Mouse (Mus musculus): ENCODE results near the gene 1700056E22Rik. TPM values are rescaled to one million over a fixed set of nuclear protein-coding genes. Genes with fewer than 3 reads are reported as not detected.

1700056E22Rik gene
- polyA plus RNA-seq, 1 experiment from 2014 or later, result 1.5 TPM

DNA sequence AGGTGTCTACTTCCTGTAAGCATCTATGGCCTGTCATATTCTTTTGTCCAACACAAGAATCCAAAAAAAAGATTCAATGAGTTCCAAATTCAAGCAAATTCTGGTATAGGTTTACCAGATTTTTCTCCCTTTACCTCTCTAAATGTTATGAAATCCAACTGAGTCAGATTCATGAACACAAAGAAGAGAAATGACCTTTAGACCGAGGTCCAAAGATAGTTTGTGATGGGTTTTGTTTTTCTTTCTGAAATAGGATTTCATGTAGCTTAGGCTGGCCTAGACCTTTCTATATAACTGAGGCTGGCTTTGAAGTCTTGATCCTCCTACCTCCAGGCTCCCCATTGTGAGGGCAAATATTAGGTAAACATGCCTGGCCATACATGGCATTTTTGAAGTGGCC lies 27.8 kb upstream of the 1700056E22Rik start:
- Histone ChIP-seq H3K9me3 (no peaks in the 10 kb centered on the region), H3K27ac (peak overlapping the region; percentile 77; the same call in 1 of the 2 replicates)
- no peak for ATAC-seq (ENCODE audit: insufficient read depth, low FRiP score, low read depth)

DNA sequence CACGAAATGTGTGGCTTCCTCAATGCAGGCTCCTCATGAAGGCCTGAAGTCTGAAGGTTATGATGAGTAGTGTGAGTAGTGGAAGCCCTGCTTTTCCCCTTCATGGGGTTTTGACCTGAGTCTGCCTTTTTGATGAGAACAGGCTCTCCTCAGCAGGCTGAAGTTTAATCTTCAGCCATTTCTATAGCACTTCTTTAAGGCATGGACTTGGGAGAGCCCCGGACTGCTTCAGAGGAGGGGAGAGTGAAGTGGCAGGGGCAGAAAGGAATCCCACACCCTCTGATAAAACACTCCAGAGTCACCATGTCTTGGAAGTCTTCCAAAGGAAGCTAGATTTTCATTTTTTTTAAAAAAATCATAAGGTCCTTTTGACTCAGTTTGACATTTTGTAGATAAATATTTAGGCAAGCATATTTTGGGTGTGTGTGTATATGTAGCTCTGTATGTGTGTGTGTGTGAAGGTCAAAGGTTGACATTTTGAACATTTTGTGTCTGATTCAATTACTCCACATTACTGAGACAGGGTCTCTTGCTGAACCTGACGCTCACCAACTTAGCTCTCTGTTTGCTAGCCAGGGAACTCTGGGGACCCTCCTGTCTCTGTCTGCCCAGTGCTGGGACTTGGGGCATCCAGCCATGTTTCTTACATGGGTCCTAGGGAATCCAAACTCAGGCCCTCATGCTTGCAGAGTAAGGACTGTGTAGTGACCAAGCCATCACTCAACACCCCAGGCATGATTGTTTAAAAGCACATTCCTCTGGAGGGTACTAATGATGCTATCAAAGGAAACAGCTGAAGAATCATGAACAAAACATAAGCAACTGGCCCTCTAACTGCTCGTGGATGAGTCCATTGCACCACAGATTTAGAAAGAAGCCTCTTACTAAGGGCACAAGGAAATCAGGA lies 27.0 kb upstream of the 1700056E22Rik start:
- ATAC-seq (ENCODE audit: insufficient read depth, low FRiP score, low read depth), result peak; percentile 38; the same call in 1 of the 2 replicates
- H3K4me3 ChIP-seq (replicated peaks), result no peak overlapping the region
- H3K9ac ChIP-seq, result no peak overlapping the region
- no peaks in the 10 kb centered on the region for H3K36me3 ChIP-seq
- no peak overlapping the region for H3K4me2 ChIP-seq
- no peaks in the 10 kb centered on the region for H3K27me3 ChIP-seq (replicated peaks)
- H3K27ac ChIP-seq, result peak overlapping the region; percentile 77
- peaks cover 21% of the 10 kb centered on the region for H3K4me1 ChIP-seq
- H3K9me3 ChIP-seq, result no peaks in the 10 kb centered on the region
- 46% methylated on average over 4 of the region's 4 CpGs for WGBS

More for the DNA sequence above, 27.8 kb upstream of the 1700056E22Rik start:
- Histone ChIP-seq H3K4me1 (peaks cover 21% of the 10 kb centered on the region), H3K4me3 (replicated peaks) (no peak overlapping the region), H3K27me3 (replicated peaks) (no peaks in the 10 kb centered on the region), H3K4me2 (no peak overlapping the region), H3K36me3 (no peaks in the 10 kb centered on the region), H3K9ac (no peak overlapping the region)
- WGBS, result 65% methylated on average over 1 of the region's 1 CpGs

DNA sequence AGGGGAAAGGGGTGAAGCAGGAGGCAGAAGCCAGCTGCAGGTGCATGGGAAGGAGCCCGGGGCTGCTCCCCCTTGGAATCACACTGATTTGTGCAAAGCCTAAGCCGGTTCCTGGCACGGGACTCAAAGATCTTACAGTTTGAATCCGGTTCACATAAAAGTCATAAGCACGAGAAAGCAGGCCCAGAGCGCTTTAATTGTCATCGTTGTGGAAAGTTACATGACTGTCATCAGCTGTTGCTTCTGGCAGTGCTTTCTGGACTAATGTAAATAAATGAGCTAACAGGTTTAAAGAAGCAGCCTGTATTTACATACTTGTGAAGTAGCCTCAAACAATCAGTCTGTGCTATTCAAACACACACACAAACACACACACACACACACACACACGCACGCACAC lies 26.3 kb upstream of the 1700056E22Rik start:
- no peak overlapping the region for H3K9ac ChIP-seq
- peak; percentile 74 for ATAC-seq (ENCODE audit: insufficient read depth, low FRiP score, low read depth)
- no peak overlapping the region for H3K4me3 ChIP-seq (replicated peaks)
- H3K4me1 ChIP-seq, result peaks cover 21% of the 10 kb centered on the region
- H3K36me3 ChIP-seq, result no peaks in the 10 kb centered on the region
- peak overlapping the region; percentile 77 for H3K27ac ChIP-seq
- H3K9me3 ChIP-seq, result no peaks in the 10 kb centered on the region
- 32% methylated on average over 9 of the region's 9 CpGs for WGBS
- no peaks in the 10 kb centered on the region for H3K27me3 ChIP-seq (replicated peaks)
- H3K4me2 ChIP-seq, result no peak overlapping the region

DNA sequence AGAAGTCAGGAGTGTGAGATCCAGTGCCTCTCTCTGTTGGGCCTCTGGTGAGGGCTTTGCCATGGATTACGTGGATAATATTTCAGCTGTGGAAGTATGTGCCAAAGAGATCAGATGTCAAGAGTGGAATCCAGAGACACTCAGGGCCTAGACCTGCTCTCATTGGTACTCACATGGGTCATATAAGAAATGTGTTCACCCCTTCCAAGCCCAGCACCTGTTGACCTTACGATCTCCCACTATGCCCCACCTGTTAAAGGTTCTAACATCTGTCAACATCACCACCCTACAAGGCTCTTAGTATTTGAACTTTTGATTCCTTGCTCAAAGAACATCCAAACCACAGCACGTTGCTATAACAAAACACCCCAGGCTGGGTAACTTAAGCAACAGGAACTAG lies 25.7 kb upstream of the 1700056E22Rik start:
- H3K27ac ChIP-seq, result peak overlapping the region; percentile 77

DNA sequence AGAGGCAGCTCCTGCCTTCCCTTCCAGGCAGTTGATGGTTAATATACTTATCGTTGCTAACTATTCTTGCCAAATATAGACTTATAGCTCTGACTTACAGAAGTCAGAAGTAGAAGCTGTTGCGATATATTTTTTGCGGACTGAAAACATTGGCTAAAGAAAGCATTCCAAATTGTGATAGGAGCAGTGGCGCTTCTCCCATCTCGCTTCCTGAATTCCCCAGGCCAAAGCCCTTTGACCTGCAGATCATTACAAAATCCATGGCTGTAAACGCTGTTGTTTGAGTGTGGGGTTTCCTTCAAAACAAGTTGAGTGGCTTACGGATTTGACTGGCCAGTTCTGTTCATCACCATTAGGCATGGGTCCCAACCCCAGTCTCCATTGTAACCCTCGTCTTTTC lies 24.1 kb upstream of the 1700056E22Rik start:
- 58% methylated on average over 8 of the region's 8 CpGs for WGBS
- H3K4me3 ChIP-seq (replicated peaks), result no peak overlapping the region
- H3K4me1 ChIP-seq, result peaks cover 21% of the 10 kb centered on the region
- ATAC-seq (ENCODE audit: insufficient read depth, low FRiP score, low read depth), result no peak
- H3K27ac ChIP-seq, result no peak overlapping the region
- no peak overlapping the region for H3K9ac ChIP-seq
- no peak overlapping the region for H3K4me2 ChIP-seq
- H3K36me3 ChIP-seq, result no peaks in the 10 kb centered on the region
- H3K27me3 ChIP-seq (replicated peaks), result no peaks in the 10 kb centered on the region
- no peaks in the 10 kb centered on the region for H3K9me3 ChIP-seq

More for the DNA sequence above, 25.7 kb upstream of the 1700056E22Rik start:
- Histone ChIP-seq H3K36me3 (no peaks in the 10 kb centered on the region), H3K4me2 (no peak overlapping the region), H3K9me3 (no peaks in the 10 kb centered on the region), H3K4me1 (peaks cover 21% of the 10 kb centered on the region), H3K27me3 (replicated peaks) (no peaks in the 10 kb centered on the region), H3K9ac (no peak overlapping the region), H3K4me3 (replicated peaks) (no peak overlapping the region)
- 76% methylated on average over 3 of the region's 3 CpGs for WGBS
- ATAC-seq (ENCODE audit: insufficient read depth, low FRiP score, low read depth), result no peak

DNA sequence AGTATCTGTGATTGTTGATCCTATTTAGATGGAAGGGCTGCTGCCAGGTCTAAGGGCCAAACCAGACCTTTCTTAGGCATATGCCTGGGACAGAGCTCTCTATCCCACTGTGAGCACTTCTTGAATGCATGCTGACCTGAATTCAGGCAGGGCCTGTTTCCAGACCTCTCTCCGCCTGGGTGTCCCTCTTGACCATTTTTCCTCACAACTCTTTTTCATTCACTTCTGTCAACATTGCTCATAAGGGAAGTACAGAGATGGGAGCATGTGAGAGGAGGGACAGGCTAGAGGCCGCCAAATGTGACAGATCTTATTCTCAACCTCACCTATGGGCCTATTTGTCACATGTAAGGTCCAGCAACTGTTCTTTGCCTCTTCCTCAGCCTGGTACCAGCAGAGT lies 20.1 kb upstream of the 1700056E22Rik start:
- ATAC-seq (ENCODE audit: insufficient read depth, low FRiP score, low read depth), result no peak
- peaks cover 14% of the 10 kb centered on the region for H3K4me1 ChIP-seq
- H3K4me2 ChIP-seq, result no peak overlapping the region
- H3K36me3 ChIP-seq, result no peaks in the 10 kb centered on the region
- H3K9me3 ChIP-seq, result no peaks in the 10 kb centered on the region
- no peak overlapping the region for H3K27ac ChIP-seq
- WGBS, result 88% methylated on average over 2 of the region's 2 CpGs
- H3K4me3 ChIP-seq (replicated peaks), result no peak overlapping the region
- H3K9ac ChIP-seq, result no peak overlapping the region
- H3K27me3 ChIP-seq (replicated peaks), result no peaks in the 10 kb centered on the region

DNA sequence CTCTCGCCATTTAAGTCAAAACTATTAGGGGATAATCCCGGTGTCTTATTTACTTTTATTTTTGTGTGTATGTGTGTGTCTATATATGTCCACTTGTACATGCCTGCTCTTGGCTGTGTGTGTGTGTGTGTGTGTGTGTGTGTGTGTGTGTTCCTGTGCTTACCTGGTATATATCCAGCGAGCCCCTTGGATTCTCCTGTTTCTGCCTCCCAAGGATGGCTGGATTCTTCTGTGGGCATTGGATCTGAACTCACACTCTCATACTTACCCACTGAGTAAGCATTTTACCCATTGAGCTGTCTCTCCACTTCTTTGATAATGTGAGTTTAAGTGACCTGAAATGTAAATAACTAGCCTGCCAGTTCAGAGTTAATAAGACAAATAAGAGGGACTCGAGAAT lies 19.6 kb upstream of the 1700056E22Rik start:
- Histone ChIP-seq H3K27ac (no peak overlapping the region), H3K4me2 (no peak overlapping the region), H3K27me3 (replicated peaks) (no peaks in the 10 kb centered on the region), H3K9me3 (no peaks in the 10 kb centered on the region), H3K9ac (no peak overlapping the region), H3K4me1 (peaks cover 17% of the 10 kb centered on the region), H3K4me3 (replicated peaks) (no peak overlapping the region), H3K36me3 (no peaks in the 10 kb centered on the region)
- no peak for ATAC-seq (ENCODE audit: insufficient read depth, low FRiP score, low read depth)
- 78% methylated on average over 4 of the region's 4 CpGs for WGBS

DNA sequence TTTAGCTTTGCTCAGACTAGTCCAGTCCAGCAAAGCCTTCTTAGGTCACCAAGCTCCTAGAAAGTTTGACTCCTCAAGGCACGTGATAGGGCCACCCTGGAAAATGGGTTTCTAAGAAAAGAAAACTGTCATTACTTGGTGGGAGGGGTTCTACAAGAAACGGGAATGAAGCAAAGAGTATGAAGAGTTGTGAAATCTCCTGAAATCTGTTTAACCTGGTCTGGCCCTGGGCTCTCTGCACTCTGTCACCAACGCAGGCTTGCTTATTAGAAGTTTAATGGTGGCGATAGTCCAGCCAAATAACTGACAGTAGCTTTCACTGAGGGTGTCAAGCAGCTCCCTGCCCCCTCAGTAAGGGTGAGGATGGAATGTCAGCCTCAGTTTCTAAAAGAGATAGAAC lies 19.0 kb upstream of the 1700056E22Rik start:
- WGBS, result 68% methylated on average over 4 of the region's 4 CpGs
- no peak for ATAC-seq (ENCODE audit: insufficient read depth, low FRiP score, low read depth)
- H3K4me3 ChIP-seq (replicated peaks), result no peak overlapping the region

DNA sequence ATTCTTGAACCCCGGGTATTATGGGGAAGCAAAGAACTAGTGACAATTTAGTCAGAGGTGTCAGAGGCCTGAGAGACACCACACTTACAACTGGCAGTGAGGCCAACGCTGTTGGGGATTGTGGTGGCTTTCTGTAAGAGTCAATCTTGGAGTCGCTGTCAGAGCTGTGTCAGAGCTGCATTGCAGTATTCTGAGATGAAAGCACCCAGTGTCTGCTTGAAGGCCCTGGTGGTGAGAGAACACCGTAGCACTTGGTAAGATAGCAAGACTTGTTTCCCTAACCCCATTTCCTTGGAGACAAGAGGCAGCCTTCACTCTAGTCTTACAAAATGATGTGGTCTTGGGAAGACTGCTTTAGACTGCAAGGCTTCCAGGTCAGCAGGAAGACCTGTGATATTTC lies 18.2 kb upstream of the 1700056E22Rik start:
- H3K4me1 ChIP-seq, result peaks cover 12% of the 10 kb centered on the region
- no peak overlapping the region for H3K9ac ChIP-seq
- H3K4me3 ChIP-seq (replicated peaks), result no peak overlapping the region
- H3K36me3 ChIP-seq, result no peaks in the 10 kb centered on the region
- no peak for ATAC-seq (ENCODE audit: insufficient read depth, low FRiP score, low read depth)
- H3K9me3 ChIP-seq, result no peaks in the 10 kb centered on the region
- 60% methylated on average over 4 of the region's 4 CpGs for WGBS
- H3K27me3 ChIP-seq (replicated peaks), result no peaks in the 10 kb centered on the region
- H3K27ac ChIP-seq, result no peak overlapping the region
- no peak overlapping the region for H3K4me2 ChIP-seq

More for the DNA sequence above, 19.0 kb upstream of the 1700056E22Rik start:
- no peaks in the 10 kb centered on the region for H3K9me3 ChIP-seq
- no peak overlapping the region for H3K4me2 ChIP-seq
- H3K27ac ChIP-seq, result no peak overlapping the region
- H3K36me3 ChIP-seq, result no peaks in the 10 kb centered on the region
- H3K9ac ChIP-seq, result no peak overlapping the region
- H3K27me3 ChIP-seq (replicated peaks), result no peaks in the 10 kb centered on the region
- peaks cover 17% of the 10 kb centered on the region for H3K4me1 ChIP-seq

DNA sequence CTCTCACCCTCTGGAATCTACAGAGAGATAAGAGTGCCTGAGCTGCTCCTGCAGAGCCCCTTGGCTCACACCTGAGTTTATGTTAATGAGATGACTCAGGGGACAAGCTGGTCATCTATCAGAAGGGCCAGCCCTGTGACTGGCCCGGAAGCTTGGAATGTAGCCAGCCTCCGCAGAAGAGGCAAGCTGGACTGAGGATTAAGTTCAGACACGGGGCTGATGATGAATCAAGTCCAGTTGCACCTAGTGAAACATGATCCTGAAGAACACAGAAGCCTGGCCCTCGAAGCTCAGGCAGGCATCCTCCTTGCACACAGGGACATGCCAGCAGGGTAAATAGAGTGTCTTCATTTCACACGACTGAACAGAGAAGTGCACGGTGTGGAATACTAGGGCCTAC lies 17.7 kb upstream of the 1700056E22Rik start:
- Histone ChIP-seq H3K4me2 (no peak overlapping the region), H3K4me3 (replicated peaks) (no peak overlapping the region), H3K36me3 (no peaks in the 10 kb centered on the region), H3K4me1 (peaks cover 12% of the 10 kb centered on the region), H3K27ac (no peak overlapping the region), H3K9ac (no peak overlapping the region), H3K27me3 (replicated peaks) (no peaks in the 10 kb centered on the region), H3K9me3 (no peaks in the 10 kb centered on the region)
- peak; percentile 60; the same call in 1 of the 2 replicates for ATAC-seq (ENCODE audit: insufficient read depth, low FRiP score, low read depth)
- WGBS, result 20% methylated on average over 6 of the region's 6 CpGs

DNA sequence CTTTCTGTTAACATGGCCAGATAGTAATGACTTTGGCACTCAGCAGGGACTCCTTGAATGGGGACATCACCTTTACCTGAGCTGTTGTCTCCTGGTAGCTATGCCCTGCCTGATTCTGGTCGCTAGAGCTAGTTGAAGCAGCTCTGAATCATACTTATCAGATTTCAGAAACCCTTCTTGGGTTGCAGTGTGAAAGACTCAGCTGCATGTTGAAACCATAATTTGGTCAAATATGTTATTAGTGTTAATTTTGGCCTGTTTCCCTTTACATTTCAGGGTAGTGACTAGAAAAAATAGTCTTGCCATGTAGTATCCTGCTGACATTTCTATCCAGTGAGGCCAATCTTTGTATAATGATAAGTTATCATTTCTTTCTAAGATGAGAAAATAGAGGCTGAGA lies 17.2 kb upstream of the 1700056E22Rik start:
- Histone ChIP-seq H3K27me3 (replicated peaks) (no peaks in the 10 kb centered on the region), H3K36me3 (no peaks in the 10 kb centered on the region), H3K4me2 (no peak overlapping the region), H3K9ac (no peak overlapping the region), H3K4me1 (peaks cover 13% of the 10 kb centered on the region), H3K27ac (no peak overlapping the region), H3K4me3 (replicated peaks) (no peak overlapping the region), H3K9me3 (no peaks in the 10 kb centered on the region)
- 40% methylated on average over 1 of the region's 1 CpGs for WGBS
- ATAC-seq (ENCODE audit: insufficient read depth, low FRiP score, low read depth), result no peak

DNA sequence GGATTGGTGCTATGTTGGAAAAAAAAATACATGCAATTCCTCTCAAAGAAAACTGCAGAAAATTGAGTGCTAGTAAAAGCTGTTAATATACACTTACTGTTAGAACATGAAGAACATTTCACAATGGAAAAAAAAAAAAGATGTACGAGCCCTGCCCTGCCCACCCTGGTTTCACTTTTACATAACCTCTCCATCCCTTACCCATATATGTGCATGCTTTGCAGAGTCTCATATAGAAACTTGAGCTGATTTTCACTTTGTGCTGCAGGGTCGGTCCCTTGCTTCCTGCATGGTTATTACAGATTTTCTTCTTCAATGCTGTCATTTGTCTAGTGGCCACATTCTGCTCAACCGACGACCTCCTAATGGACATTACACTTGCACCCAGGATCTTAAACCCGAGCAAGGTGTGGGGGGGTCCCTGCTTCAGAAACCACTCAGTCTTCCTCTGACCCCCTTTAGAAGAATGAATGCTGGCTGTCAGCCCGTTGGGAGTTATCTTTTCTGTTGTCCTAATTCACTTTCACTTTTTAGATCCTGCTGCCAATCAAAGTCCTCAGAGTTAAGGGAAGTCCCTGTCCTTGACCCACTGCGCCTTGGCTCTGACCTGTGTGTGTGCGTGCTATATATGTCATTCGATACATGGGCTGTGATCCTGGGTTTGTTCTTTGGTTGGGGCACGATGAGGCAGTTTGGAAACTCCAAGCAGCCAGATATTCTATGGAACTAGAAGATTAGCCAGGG lies 14.7 kb upstream of the 1700056E22Rik start:
- no peak overlapping the region for H3K4me3 ChIP-seq (replicated peaks)
- WGBS, result 50% methylated on average over 10 of the region's 10 CpGs
- H3K27ac ChIP-seq, result no peak overlapping the region
- ATAC-seq (ENCODE audit: insufficient read depth, low FRiP score, low read depth), result no peak
- H3K36me3 ChIP-seq, result no peaks in the 10 kb centered on the region
- H3K4me2 ChIP-seq, result no peak overlapping the region
- no peaks in the 10 kb centered on the region for H3K9me3 ChIP-seq
- no peak overlapping the region for H3K9ac ChIP-seq
- no peaks in the 10 kb centered on the region for H3K27me3 ChIP-seq (replicated peaks)
- H3K4me1 ChIP-seq, result peaks cover 18% of the 10 kb centered on the region
